Mouse (Mus musculus): ENCODE results near the gene Pdxdc1.

- no peak for TF ChIP-seq CTCF (IDR thresholded peaks at IDR 0.05; ENCODE audit: low read depth, low read length)
- TF ChIP-seq POLR2A (IDR thresholded peaks at IDR 0.05; ENCODE audit: insufficient read depth, low read length): no peak
Observed at GRCm38 (mm10) chr16:13819394-13819743, 83.6 kb downstream of the Pdxdc1 start.

Data from ES-Bruce4 (cell line).